Mouse (Mus musculus): Measurements from ENCODE around the gene Tenm4.
A peak's percentile ranks its signal among the peaks of the same experiment; 100 is the strongest.

Tenm4 gene

GRCm38 (mm10) chr7:96470821-96471220 lies 299.8 kb downstream of the Tenm4 start:
- DNase-seq (ENCODE audit: low read depth, low spot score), result no peak

DNA sequence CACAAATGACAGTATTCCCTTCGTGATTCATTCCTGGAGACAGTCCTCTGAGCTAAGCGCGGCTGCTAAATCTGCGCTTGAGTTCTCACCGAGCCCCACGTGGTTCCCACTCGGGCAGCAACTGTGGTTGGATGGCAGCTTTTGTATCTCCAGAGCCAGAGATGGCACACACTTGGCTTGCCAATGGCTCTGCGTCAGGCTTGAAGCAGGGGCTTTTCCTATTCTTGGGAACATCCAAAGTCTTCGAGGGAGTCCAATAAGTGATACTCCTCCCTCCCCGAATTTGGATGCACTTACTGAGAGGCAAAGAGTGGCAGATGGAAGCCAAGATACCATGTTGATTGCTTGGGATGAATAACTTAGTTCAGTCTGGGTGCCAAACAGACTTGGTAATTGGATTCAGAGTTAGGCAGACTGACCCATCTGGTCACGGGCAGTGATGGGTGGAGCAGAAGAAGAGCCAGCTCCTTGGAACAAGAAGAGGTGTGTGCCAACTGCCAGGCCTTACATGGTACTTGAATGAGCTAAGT lies 303.6 kb downstream of the Tenm4 start:
- DNase-seq (ENCODE audit: low read depth, low spot score), result peak; percentile 94

DNA sequence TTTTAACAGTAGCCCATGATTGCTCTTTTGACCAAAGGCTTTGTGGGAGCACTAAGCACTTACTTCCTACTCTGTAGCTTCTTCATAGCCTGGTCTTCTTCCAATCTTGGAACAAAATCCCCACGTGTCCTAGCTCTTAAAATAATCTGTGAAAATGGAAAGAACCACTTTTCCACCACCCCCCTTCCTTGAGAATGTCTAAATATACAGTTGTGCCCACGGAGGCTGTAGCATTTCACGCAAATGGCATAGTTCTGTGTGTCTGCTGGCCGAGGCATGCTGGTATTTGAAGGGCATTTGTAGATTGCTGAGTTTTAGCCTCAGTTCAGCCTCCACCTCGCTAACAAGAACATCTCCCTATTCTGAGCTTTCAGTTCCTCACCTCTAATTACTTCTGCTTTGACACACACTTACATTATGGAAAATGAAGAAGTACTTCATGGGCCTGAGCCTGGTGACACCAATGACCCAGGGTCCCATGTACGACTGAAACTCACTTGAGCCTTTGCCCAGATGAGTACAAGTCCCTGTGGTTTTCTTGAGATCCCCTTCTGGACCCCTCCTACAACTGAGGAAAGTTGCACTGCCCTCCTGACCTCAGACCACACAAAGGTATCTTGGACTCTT lies 306.1 kb downstream of the Tenm4 start:
- DNase-seq (ENCODE audit: low read depth, low spot score), result peak; percentile 72

- DNase-seq (ENCODE audit: low read depth, low spot score), result no peak
Measured at GRCm38 (mm10) chr7:96479139-96479538, 308.1 kb downstream of the Tenm4 start.

DNA sequence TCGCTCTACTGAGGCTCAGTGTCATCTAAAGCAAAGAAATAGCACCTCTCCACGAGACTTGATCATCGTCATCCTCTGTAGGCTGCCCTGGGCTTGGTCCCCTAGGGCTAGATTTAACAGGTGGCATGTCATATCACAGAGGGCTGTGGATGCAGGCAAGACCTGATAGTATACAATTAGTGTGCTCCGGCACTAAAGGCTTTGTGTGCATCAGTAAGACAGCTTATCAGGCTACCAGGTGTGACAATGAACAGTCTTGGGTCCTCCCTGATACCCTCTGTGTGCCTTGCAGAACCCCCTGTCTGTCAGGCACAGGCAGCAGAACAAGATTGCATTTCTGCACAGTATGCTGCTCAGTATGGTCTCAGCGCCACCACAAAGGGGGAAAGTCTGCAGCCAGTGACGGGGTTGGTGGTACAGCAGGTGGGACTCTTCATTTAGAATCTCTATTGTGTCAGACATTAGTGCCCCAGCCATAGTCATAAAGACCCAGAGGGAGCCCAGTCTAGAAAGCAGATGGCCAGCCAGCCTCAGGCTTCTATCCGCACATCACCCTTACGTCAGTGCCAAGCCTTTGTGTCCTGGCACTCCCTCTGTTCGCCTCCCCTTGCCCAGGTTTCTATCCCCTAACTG lies 309.4 kb downstream of the Tenm4 start:
- no peak for DNase-seq (ENCODE audit: low read depth, low spot score)

GRCm38 (mm10) chr7:96482953-96483352 lies 311.9 kb downstream of the Tenm4 start:
- DNase-seq (ENCODE audit: low read depth, low spot score), result no peak

DNA sequence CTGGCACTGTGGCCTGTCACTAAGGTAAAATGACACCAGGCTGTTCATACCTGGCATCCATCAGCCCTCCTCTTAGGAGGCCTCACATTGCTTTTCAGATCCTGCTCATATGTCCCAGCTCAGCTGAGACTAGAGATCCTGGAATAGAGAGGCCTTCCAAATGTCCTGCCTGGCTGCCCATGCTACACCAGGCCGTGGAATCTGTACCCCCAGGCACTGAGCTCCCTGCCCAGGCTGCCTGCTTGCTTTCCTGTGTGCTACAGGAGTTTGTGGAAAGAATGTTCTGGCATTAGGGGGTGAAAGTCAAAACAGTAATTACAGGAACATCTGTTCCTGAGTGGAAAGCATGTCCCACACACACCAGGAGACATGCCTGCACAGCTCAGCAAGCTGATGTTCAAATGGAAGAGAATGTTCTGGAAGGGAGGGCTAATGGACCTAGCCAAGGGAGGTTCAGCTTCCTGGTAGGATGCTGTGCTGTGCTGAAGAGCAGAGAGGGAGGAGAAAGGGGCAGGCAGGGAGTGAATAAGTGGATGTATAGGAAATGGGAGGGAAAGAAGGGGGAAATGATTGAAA lies 313.0 kb downstream of the Tenm4 start:
- peak; percentile 57 for DNase-seq (ENCODE audit: low read depth, low spot score)

DNA sequence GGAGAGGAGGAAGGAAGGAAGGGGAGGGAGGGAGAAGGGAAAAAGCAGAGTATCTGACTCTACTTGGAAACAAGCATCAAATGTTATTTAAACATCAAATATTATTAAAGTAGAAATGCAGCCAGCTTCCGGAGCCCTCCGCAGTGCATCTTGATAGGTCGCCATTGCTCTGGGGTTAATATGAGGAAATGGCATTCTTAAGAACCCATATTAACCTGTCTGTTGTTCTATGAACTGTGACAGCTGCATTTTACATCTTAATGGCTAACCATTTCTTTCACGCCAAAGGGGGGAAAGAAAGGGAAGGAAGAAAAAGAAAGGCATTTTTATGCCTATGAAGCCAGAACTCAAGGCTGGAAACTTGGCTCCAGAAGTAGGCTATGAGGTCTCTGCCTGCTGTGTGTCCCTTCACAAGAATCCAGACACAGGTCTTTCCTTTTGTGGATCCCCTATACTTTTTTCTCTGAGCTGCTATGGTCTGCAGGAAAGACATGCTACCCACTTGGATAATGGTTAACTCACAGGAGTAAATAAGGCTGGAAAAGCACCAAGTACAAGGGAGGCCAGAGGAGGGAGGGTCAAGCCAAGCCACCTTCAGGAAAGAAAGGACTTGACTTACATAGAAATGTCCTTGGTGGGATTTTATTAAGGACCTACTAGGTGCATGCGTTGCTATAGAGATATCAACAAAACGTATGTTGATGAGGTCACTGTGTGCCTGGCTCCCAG lies 318.5 kb downstream of the Tenm4 start:
- DNase-seq (ENCODE audit: low read depth, low spot score), result no peak

- peak; percentile 26 for DNase-seq (ENCODE audit: low read depth, low spot score)
Measured at GRCm38 (mm10) chr7:96491896-96492295, 320.9 kb downstream of the Tenm4 start.

GRCm38 (mm10) chr7:96492696-96493095 lies 321.6 kb downstream of the Tenm4 start:
- no peak for DNase-seq (ENCODE audit: low read depth, low spot score)

DNA sequence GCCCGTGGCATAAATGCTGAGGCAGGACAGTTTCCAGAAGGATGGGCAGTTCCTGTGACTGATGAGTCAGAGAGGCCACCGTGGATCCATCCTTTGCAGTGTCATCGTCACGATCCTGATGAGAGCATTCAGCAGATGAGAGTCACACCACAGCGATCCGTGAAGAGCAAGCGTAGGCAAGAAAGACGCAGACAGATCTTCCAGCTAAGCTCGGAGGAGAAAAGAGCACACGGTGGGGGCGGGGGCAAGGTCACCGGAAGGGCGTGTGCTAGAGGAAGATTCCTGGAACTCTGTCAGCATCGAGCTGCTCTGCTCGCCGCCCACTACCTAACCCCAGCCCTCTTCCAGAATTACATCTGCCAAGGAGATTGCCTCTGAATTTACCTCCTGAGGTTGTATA lies 323.0 kb downstream of the Tenm4 start:
- peak; percentile 83 for DNase-seq (ENCODE audit: low read depth, low spot score)

- DNase-seq (ENCODE audit: low read depth, low spot score), result peak; percentile 71
Measured at GRCm38 (mm10) chr7:96500108-96500507, 329.1 kb downstream of the Tenm4 start.

- DNase-seq (ENCODE audit: low read depth, low spot score), result peak; percentile 79
Measured at GRCm38 (mm10) chr7:96500797-96501196, 329.8 kb downstream of the Tenm4 start.

DNA sequence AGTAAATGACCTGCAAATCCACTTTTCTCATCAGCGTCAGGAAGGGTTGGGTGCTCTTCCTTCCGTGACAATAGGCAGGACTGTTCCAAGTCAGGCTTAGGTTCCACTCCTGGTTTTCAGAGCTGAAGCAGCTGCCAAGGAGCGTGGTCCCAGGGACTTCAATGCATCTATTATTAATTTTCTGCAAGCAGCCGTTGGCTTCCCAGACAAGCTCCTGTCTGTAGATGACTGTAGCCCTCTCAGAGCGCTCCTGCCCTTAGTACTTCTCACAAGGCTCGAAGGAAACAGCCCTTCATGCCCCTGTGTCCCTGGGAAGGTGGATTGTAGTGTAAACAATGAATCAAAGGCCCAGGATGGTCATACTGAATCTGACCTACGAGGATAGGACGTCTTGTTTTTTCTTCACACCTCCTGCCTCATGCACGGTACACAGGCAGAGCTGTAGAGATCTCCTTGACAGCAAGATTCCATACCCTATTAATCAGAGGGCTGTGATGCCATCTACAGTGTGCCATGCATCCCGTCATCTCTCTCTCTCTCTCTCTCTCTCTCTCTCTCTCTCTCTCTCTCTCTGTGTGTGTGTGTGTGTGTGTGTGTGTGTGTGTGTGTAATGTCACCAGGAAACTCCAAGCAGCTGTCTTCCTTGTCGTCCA lies 331.4 kb downstream of the Tenm4 start:
- peak; percentile 36 for DNase-seq (ENCODE audit: low read depth, low spot score)

DNA sequence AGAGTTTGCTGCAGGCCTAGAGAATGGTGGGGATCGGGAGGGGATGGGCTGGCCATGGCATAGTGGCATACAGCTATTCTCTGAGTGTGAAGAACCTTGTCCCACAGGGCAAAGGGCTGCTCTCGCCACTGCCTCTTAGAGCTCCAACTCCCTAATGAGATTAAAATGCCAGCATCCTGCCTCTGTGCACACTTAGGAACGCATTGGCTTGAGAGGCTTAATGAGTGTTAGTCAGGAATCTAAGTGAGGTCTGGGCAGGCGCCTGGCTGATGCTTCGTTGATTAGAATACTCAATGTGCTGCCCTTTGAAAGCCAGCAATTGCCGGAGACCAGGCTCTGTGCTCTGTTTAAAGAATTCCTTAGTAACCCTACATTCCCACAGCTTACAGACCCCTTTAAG lies 334.5 kb downstream of the Tenm4 start:
- no peak for DNase-seq (ENCODE audit: low read depth, low spot score)

DNA sequence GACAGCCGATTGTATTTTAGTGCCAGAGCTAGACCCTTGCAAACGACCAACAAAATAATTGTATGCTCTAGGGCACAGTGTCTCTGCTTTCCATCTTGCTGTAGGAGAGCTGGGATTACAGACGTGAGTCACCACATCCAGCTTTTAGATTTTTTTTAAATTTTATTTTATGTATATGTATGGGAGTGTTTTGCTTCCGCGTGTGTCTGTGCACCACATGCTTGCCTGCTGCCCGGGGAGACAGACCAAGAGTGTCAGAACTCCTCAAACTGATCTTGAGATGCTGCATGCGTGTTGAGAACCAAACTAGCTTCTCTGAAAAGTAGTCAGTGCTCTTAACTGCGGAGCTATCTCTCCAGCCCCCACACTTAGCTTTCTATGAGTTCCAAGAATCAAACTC lies 336.0 kb downstream of the Tenm4 start:
- DNase-seq (ENCODE audit: low read depth, low spot score), result peak; percentile 47

DNA sequence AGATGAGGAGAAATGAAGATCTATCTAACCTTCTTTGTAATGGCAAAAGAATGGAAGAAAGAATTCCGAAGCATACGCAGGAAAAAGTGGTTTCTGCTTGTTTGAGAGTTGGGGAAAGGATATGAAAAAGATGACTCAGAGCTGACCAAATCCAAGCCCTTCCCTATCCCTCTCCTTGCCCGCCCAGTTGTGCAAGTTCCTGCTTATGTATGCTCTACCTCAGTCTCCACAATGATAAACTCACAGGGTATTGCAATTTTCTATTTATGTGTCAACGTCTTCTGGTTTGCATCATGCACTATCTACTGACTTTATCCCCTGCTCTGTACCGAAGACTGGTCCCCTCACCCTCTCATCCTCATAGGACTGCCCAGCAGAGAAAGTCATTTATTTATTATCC lies 339.4 kb downstream of the Tenm4 start:
- DNase-seq (ENCODE audit: low read depth, low spot score), result no peak

DNA sequence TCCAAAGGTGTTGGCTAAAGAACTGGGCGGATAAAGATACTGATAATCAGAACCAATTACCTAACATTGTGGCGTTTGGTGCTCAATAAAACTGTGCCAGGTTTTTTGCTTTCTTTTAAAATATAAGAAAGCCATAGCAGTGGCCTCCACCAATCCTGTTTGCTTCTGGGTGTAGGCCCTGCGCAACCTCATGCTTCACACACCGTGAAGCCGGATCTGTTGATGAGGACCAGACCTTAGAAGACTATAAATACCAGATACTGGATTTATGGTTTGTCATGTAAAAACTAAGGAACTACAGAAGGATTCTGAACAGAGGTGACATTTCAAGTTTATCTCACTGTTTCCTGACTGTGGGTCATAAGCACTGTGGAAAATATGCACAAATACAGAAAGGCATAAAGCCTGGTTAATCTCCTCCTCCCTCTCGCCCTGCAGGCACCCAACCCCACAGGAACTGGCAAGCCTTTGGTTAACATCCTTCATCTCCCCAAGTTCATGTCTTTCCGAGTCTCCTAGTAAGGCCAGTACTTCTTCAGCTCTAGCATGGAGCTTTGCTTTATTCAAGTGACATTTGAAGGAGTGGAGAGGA lies 340.1 kb downstream of the Tenm4 start:
- no peak for DNase-seq (ENCODE audit: low read depth, low spot score)

DNA sequence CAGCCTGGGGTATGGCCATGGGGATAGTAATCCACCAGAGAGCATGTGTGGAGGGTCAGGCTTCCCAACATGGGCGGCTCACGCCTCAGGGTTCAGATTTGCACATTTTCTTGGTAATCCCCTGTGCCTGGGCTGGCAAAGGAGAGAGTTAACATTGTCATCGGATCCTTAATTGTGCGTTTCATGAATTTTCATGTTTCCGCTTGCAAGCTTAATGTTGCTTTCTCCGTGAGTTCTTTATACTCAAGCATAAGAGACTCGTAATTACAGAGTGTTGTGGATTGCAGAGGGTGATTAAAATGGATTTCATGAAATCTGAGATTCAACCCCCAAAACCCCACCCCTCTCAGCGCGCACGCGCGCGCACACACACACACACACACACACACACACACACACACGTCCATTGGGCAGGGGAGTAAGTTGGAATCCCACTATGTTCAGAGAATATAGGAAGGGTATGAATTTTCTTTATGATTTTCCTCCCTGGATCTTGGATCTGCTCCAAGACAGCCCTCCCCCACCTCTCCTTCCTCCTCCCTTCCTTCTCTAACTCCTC lies 341.0 kb downstream of the Tenm4 start:
- peak; percentile 39 for DNase-seq (ENCODE audit: low read depth, low spot score)

GRCm38 (mm10) chr7:96519216-96519615 lies 348.2 kb downstream of the Tenm4 start:
- DNase-seq (ENCODE audit: low read depth, low spot score), result peak; percentile 71

DNA sequence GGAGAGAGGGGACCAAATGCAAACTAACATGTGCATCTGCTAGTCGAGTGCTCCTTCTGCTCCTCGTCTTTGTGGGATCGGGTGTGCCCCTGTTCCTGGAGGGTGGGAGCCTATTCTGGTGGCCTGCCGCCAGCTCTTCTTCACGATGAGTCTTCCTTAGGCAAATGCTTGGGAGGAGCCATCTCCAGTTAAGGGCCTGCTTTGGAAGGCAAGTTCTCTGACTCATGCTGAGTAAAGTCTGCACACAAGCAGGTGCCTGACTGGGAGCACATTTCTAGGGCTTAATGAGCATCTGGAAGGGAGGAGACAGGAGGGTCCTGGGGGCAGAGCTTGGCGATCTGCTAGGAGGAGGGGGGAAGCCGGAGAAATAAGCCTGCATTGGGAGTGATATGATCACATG lies 350.9 kb downstream of the Tenm4 start:
- peak; percentile 93 for DNase-seq (ENCODE audit: low read depth, low spot score)

Measured in brain, adult 2 months (tissue).